Mouse (Mus musculus) layer of hippocampus, postnatal 10 days (tissue): ENCODE data around the gene Tmem87b. TPM values are rescaled to one million over a fixed set of nuclear protein-coding genes. Genes with fewer than 3 reads are reported as not detected.

Source experiments
- DNase-seq, 2 experiments: peaks; one replicate each; pipeline ENCODE4 v3.0.0; 2021; ENCODE audit warnings: low spot score in 2 of 2
- long read RNA-seq: library from polyadenylated mRNA; stranded (forward); transcript quantifications from one replicate; pipeline ENCODE4 v2.0.0, GENCODE M21; 2023
- total RNA-seq, 2 experiments: library from RNA; stranded (reverse); gene quantifications; 2 replicates each; pipeline ENCODE4 v1.2.3; 2021

The Tmem87b gene
- total RNA-seq = 10 to 100 TPM; 36.4 to 40.4 TPM
- long read RNA-seq, full-length matches to known transcripts = 2 of 34 reads
- long read RNA-seq, partial matches to known transcripts = 1 of 34 reads
- long read RNA-seq, other reads (novel, unspliced or antisense) = 31 of 34 reads

DNA sequence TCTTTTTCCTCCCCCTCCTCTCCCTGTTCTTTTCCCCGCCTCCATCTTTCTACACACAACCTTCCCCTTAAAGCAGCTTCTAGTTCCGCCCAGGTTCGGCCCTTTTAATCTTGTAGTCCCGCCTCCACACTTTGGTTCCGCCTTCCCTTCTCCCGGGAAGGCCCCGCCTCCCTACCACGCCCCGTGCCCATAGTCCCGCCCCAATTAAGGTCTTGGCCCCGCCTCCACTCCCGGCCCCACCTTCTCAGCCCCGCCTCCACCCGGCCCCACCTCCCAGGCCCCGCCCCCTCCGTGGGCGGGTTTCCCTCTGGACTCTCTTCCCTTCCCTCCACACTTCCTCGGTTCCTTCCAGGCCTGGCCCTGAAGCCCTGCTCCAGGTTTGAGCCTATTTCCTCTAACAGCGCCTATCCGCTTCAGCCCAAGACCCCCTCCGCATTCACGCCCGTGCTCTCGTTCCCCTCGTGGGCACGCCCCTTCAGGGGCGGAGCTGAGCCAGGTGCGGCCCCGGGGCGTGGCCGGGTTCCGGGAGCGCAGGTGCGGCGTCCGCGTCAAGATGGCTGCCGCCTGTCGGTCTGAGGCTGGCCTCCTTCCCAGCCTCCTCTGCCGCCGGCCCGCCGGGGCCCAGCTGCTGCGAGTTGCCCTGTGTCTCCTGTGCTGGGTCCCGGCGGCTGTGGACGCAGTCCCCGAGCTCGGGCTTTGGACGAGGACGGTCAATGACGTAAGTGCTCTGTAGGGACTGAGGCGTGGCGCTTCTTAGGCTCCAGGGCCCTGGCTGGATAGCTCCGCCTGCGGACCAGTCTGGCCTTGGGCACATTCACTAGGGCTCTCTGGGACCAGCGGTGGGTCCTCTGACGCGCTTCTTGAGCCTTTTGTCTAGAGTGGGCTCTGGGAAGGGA, at the start of gene Tmem87b:
TSS of gene Tmem87b (plus strand) at position 333 of the 896 bp plus-strand sequence.
- peak; percentile 98 to 99 for DNase-seq

DNA sequence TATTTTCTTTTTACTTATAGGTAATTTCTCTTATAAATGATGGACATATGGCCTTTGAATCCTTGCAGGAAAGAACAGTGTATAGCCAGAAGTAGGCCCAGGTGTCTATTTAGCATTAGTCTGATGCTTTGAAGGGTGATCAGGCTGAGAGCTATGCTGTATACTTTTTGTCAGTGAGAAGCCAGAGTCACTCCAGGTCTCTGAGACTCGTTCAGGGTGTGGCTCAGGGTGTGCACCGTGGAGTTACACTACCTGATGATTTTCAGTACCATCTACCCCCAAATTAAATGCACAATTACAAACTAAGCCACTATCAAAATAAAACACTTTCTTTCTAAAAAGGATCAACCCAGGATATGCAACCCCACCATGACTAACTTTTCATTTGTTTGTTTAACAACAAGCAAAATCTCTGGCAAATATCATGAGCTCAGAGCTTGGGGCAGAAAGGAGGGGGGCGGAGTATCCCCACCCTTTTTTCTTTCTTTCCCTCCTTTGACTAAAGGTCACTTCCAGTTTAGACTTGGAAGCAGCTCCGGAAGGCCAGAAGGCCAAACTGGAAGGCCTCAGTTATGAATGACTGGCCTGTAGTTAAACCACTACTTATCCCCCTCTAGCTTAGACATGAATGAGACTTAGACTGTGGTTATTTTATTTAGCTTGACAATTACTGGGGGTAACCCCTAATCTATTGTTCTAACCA, 49.2 kb upstream of the Tmem87b start:
- DNase-seq = no peak

DNA sequence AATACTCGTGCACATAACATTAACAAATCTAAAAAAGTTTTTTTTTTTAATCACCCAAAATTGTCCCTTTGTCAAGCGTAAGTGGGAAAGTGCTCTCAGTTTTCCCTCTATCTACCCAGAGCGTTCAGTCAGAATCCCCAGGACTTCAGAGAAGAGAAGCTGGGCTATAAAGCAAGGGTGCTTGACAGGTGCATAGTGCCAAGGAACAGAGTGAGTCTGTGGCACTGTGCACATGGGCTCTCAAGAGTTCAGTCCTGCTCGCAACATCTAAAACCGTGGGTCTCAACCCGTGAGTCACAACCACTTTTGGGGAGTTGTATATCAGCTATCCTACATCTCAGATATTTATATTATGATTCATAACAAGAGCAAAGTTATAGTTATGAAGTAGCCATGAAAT, 47.4 kb upstream of the Tmem87b start:
- DNase-seq = no peak

DNA sequence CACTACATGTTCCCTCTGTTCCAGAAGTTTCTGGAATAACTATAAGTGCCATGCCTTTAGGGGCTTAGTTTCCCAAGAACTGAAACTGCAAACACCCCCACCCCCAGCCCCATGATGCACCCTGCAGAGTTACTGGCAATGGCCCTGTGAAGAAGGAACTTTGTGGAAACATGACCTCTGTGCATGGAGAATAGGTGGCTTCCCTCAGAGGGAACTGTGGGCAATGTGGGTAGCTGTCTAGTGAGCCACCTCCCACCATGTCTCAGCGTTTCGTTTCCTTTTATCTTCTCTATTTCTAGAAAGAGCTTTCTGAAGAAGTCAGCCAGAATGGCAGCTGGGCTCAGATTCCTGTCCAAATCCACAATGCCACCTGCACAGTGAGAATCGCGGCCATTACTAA, 46.9 kb upstream of the Tmem87b start:
- DNase-seq = no peak

DNA sequence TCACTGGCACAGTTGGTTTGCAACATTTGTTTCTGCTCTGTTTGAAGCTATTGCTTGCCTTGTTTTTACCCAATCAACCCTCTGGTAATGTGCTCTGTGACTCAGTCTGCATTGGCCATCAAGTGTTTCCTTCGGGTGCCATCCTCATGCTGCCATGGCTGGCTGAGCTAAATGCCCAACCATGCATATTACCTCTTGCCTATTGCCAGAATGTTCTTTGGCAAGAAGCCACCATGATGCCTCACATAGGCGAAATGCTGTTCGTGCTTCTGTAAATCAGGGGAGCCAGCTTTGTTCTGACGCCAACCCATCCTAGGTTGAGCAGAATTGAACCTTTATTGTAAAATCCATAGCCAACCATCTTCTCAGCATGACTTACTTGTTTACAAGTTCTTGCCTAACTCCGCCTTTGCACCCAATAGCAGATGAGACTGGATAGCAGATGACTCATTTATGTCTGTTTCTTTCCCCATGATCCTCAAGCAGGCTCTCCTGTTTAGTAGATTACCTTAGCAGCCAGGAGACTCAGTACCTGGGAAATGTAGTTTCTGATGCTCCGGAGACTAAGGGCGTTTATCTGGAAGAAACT, 46.1 kb upstream of the Tmem87b start:
- peak in 1 of 2 experiments; percentile 22 for DNase-seq

DNA sequence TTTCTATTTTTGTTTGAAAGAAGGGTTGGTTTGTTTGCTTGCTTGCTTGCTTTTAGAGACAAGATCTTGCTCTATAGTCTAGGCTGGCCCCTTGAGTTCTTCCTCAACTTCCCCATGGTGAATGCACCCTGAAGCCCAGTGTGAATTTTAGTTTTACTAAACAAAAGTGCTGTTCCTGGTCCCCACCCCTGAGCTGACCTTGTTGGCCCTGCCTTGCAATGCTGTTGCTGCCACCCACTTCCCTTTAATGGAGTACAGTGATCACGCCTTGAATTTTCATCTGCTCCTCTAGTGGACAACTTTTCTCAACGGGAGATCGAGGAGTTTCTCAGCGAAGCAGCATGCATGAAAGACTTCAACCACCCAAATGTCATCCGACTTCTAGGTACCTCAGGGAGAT, 35.7 kb upstream of the Tmem87b start:
- no peak for DNase-seq

DNA sequence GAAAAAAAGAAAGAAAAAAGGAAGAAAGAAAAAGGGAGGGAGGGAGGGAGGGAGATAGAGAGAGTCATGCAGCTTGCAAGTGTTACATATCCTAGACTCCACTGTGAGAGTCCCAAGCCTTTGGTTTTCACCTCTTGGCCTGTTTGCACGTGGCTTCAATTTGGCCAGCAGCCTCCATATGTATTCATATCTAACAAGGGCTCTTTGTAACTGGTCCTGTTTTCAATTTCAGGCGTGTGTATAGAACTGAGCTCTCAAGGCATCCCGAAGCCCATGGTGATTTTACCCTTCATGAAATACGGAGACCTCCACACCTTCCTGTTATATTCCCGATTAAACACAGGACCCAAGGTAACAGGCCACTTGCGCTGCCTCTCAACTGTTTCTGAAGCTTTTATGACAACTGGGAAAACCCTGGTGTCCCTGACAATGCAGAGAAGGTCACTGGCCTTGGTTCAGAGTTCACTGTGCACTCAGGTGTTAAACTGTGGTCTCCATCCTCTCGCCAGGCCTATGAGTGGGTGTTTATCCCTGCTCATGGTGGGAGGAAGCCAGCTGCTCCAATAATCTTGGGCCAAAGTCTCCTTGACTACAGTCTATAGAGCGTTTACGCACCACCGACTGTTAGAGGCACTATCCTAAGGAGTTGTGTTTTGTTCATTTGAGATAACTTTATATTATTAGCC, 34.1 kb upstream of the Tmem87b start:
- DNase-seq = no peak

DNA sequence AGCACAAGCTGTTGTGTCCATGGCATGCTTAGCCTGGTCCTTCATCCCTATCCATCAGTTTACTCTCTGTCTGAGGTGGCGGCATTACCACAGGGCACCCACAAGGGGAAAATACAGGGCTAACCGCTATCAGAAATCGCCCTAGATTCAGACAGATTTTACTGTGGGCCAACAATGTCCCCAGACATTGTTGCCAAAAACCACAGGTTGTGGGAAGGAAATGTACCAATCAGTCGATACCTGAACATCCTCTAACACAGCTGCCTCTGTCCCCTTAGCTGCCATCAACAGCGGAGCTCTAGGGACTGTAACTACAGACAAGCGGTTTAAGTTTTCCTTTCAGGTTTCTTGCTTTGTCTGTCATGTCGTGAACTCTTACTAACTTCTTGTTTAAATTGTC, 33.1 kb upstream of the Tmem87b start:
- no peak for DNase-seq

DNA sequence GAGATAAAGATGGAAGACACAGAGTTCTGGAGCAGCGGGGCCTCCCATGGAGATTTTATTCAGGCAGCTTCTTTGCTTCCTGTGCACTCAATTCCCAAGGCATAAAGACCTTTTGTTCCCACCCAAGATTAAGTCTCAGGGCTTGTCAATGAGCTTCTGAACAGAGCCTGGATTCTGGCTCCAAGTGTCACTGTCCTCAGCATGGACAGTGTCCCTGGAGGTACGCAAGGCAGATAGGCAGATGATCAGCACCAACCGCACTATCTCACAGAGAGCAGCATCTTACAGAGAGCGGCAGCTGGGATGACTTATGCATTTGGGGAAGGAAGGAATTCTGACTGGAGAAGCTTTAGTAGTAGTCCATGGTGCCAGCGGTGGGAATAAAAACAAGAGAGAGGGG, 31.6 kb upstream of the Tmem87b start:
- DNase-seq = no peak

DNA sequence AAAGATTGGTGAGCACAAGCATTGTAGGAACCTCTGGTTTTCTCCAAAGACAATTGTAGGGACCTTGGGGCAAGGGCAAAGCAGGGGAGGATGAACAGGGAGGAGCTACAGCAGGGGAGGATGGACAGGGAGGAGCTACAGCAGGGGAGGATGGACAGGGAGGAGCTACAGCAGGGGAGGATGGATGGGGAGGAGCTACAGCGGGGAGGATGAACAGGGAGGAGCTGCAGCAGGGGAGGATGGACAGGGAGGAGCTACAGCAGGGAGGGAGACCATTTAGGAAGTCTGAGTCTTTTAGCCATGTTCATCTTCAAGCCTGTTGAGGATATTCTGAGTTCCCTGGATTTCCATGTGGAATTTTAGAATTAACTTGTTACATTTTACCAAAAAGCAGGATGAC, 31.1 kb upstream of the Tmem87b start:
- no peak for DNase-seq

DNA sequence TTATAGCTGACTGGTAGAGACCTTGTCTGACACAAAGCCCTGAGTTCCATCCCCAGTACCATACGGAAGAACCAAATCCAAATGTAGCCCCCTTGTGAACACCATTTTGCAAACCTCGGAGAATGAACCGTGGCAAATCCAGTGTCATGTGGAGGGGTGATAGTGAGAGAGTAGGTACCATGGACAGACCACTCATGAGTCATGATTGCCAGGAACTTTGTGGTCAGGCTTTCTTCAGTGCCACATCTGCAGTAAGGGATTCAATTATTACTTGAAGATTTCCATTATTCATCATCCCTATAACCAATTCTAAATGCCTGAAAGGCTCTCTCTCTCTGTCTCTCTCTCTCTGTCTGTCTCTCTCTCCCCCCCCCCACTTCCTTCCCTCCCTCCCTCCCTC, 30.1 kb upstream of the Tmem87b start:
- DNase-seq = no peak

DNA sequence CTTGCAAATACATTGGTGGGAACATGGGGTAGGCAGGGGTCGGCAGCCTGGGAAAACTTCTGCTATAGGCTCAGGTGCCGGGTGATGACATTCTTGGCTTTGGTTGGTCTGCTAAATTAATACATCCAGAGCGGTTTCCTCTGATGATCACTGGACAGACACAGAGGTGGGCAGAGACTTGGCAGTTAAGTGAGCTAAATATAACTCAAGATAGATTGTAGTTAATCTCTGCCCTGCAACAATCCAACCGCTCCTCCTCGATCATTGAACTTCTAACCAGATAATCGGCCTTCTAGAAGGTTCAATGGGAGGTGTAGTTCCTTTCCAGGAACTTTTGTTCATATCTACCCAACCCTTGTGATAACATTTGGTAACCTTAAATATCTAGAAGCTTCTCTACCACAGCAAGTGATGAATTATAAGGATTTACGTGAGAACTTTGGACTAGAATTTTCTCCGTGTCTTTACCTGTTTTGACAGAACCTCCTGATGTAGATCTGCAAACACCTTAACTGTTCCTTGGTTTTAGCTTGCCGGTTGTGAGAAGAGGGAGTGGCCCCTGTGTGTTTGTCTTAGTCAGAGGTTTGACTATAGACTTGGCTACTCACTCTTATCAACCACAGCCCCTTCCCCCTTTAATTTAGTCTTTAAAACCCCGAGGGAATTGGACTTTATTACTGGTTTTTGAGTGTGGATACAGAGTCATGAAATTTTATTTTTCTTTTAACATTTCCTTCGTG, 26.9 kb upstream of the Tmem87b start:
- no peak for DNase-seq

DNA sequence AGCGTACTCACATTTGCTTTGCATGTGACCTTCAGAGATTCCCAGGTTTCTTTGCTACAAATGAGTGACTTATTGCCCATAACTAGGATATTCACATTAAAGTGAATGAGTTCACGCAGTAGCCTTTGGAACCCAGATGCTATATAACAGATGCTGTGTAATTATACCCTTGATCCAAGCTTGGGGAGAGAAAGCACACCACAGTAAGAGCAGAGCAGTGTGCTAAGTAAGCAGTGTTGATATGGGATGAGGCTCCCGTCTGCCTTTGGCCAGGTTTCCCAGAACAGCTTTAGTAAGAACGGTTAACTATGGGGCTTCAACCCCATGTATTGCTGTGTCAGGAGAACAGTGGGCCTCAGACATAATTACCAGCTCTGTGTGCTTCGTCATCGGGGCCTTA, 24.0 kb upstream of the Tmem87b start:
- DNase-seq = no peak

DNA sequence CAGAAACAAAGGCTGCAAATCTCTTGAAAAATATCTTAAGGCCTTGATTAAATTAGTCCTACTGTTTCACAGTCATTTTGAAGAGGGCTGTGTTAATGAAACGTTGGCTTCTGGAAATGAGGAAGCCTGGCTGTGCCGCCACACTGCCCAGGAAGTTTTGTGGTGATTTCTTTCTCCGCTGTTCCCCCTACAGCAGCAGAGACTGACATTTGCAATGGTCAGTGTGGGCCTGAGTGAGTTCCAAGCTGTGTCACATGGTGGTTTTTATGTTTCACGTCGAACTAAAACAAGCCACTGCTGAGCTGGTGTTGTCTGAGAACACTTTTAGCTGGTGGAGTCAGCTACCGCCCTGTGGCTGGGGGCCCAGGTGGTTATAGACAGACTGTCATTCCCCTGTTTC, 21.5 kb upstream of the Tmem87b start:
- no peak for DNase-seq

DNA sequence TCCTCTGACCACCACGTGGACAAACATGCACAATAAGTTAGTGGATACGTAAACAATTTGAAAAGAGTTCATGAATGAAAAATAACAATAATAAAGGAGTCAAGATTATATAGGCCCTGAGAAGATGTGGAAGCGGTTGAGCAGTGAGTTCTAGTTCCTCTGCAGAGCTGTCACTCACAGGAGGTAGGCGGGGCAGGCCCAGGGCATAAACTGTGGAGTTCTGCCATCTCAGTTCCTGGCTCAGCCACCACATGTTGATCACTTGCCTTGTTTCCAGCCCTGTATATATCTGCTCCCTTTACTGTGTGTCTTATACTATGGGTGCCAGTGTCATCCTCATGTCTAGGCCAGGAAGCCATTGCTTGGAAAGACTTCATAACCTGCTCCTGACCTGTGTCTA, 14.5 kb upstream of the Tmem87b start:
- DNase-seq = no peak

DNA sequence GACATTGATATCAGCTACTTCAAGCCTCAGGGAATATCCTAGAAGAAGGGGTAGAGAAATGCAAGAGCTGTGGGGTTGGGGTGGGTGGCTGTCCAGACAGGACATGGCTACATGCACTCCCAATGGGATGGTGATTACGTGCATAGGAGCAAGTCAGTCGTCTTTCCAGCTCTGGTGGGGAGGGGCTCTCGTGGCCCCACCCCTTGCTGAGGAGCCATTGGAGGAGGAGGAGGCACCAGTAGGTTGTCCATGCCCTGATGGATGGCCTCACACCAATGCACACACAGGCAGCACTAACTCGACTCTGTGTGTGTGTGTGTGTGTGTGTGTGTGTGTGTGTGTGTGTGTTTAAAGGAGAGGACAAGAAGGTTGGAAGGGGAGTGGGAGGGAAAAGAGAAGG, 12.6 kb upstream of the Tmem87b start:
- no peak for DNase-seq

DNA sequence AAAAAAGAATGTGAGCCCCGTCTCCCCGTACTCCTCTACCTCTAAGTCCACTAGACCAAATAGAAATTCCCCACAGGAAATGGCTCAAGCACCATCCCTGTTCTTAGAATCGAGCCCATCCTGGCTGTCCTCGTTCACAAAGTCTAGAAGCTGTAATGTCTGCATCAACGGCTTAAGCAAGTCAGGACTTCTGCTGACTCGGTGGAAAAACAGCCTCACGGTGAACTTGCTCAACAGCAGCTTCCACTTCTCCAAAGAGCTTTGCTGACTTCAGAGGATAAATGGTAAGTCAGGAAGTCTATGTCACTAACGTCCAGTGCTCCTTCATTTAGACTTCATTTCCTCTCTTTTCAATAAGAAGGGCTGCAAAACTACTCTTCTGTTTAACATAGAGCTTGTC, 11.4 kb upstream of the Tmem87b start:
- DNase-seq = no peak

DNA sequence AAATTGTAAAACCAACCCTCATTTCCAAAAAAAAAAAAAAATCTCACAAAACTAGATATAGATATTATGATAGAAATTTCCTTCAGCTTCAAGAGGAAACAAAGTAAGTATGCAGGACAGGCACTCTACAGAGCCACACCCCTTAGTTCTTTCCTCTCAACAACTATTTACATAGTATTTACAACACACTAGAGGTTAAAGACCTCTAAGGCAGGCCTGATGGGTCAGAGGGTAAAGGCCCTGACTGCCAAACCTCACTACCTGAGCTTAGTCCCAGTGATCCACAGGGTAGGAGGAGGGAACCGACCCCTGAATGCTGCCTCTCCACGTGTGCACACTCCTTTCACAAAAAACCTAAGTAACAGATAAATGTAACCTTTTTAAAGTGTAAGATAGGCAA, 5.2 kb upstream of the Tmem87b start:
- DNase-seq = no peak

DNA sequence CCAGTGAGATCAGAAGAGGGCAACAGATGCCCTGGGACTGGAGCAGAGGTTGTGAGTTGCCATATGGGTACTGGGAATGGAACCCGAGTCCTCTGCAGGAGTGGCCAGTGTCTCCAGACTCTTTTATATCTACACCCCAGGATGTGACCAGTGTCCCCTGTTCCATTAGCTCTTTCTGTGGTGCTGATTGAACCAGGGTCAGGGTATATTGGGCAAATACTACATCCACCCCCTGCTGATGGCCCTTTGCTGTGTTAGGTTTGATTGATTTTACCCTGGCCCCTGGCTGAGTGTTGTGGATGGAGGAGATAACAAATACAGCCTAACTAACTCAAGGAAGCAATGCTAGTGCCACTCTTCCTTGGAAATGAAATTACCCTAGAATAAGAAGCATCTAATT, 1.6 kb upstream of the Tmem87b start:
- DNase-seq = no peak

DNA sequence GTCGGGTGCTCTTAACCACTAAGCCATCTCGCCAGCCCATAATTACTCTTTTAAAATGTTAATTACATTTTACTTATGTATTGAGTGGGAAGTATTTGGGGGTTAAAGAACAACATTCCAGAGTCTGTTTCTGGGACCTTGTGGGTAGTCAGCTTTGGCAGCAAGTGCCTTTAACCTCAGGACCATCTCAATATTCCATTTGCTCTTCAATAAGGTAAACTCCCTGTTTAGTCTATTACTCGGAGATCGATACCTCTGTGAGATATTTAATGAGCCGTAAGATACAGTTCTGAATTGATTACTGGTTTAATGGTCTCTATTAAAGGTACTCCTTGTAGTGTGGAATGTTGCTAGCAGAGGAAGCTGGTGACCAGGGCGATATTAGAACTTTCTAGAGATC, 1.0 kb upstream of the Tmem87b start:
- no peak for DNase-seq

DNA sequence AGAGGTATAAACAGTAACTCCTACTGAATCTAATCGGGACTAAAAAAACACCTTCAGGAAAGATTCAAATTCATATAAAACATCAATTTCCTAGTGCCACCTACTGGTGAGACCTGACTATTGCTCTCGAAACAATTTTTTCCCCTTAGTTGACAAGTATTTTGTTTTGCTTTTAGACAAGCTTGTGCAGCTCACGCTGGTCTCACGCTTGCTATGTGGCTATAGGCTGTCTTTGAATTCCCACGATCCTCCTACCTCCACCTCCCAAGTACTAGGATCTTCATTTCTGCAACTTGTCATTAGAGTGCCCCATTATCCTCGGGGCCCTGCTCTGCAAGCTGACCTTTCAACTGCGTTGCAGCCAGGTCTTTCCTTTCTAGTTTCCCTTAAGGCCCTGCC, 532 bp upstream of the Tmem87b start:
- peak; percentile 66 to 74 for DNase-seq
